In genomic region chr1:54126991-54127742, GRCm38 (mm10) we compare ENCODE assay signal across 26 mouse cellular contexts.
DNase-seq lines count a peak whose midpoint lies in the region; ATAC-seq and TF ChIP-seq lines count a peak whose summit lies in the region.
"Had no signal": no experiment of that assay in that cellular context is flagged by ENCODE, and none has a peak within 500 bp of the region (broad histone marks: within the 10 kb centered on the region; RNA-seq: fewer than 3 reads in every experiment).

No protein-coding gene starts in this region.

- H3K27ac ChIP-seq in limb, embryonic 13.5 days: peak overlapping the region; percentile 12; the same call in 1 of the 2 replicates
- H3K27ac ChIP-seq in limb, embryonic 10.5 days: no peak overlapping the region
- H3K27ac ChIP-seq in CH12.LX (ENCODE audit: insufficient read depth, low read depth): peak overlapping the region; percentile 43; the same call in 1 of the 2 replicates
- peak overlapping the region; percentile 44; the same call in 1 of the 2 replicates for H3K27ac ChIP-seq in limb, embryonic 14.5 days (replicated peaks; ENCODE audit: low read depth, low read length)
- H3K27ac ChIP-seq: gastrocnemius, adult 2 months; heart, adult 2 months; heart, embryonic 10.5 days; heart, embryonic 13.5 days; hindbrain, embryonic 12.5 days; hindbrain, embryonic 15.5 days had no signal

- TF ChIP-seq RAD21 in CH12.LX (IDR thresholded peaks at IDR 0.05; ENCODE audit: low read depth, low read length): peak; percentile 1

- TF ChIP-seq CTCF in CH12.LX (conservative IDR thresholded peaks at IDR 0.05 in 1 of 2, IDR thresholded peaks at IDR 0.05 in 1 of 2; ENCODE audit: low read depth in 2 of 2, low read length in 2 of 2): no peak

- no peak for TF ChIP-seq POLR2A in CH12.LX (IDR thresholded peaks at IDR 0.05; ENCODE audit: low read depth, low read length)
- TF ChIP-seq POLR2A in limb, embryonic 14.5 days (IDR thresholded peaks at IDR 0.05; ENCODE audit: borderline replicate concordance, extremely low read depth, insufficient read depth, insufficient read length): no peak

- dilution Hi-C loops in CH12.LX (cut with MboI; ENCODE audit: extremely low pct_ligation_motif_present, extremely low pct_unique_long_range_greater_than_20kb, low sequenced_read_pairs): no loop called here

- peak; percentile 87 for TF ChIP-seq EP300 in CH12.LX (IDR thresholded peaks at IDR 0.05; ENCODE audit: low read length)

- peak; percentile 48 for DNase-seq in heart, adult 11 months
- DNase-seq in heart, postnatal 36 days: no peak
- DNase-seq in limb, embryonic 10.5 days (ENCODE audit: low spot score): no peak
- peak; percentile 53 for DNase-seq in CH12.LX (ENCODE audit: extremely low read depth)
- DNase-seq in limb, embryonic 14.5 days (ENCODE audit: low spot score): peak; percentile 54
- no peak for DNase-seq in ovary, postnatal 36 days (ENCODE audit: low spot score)
- DNase-seq: adrenal gland, adult 2 months; adrenal gland, postnatal 25 days; cerebellum, adult 11-12 months; cerebellum, adult 8-10 months; cerebellum, postnatal 10 days; cerebellum, postnatal 36 days; forebrain, postnatal 0 days; gastrocnemius, adult 2 months; gastrocnemius, postnatal 14 days; heart, adult 2 months; heart, postnatal 14 days had no signal

- no peaks in the 10 kb centered on the region for H3K79me2 ChIP-seq in CH12.LX (replicated peaks; ENCODE audit: control insufficient read depth, extremely low read depth, insufficient read depth, poor library complexity, severe bottlenecking)

- H3K27me3 ChIP-seq in limb, embryonic 13.5 days: no peaks in the 10 kb centered on the region
- H3K27me3 ChIP-seq in limb, embryonic 10.5 days (ENCODE audit: low read depth, poor library complexity, severe bottlenecking): no peaks in the 10 kb centered on the region
- H3K27me3 ChIP-seq in CH12.LX (replicated peaks): no peaks in the 10 kb centered on the region
- no peaks in the 10 kb centered on the region for H3K27me3 ChIP-seq in limb, embryonic 14.5 days (ENCODE audit: control insufficient read depth, insufficient read depth, low read length)
- H3K27me3 ChIP-seq: heart, embryonic 13.5 days; hindbrain, embryonic 12.5 days; hindbrain, embryonic 15.5 days; Patski had no signal

- no peak overlapping the region for H3K4me3 ChIP-seq in limb, embryonic 13.5 days
- no peak overlapping the region for H3K4me3 ChIP-seq in limb, embryonic 10.5 days
- H3K4me3 ChIP-seq in CH12.LX (replicated peaks in 1 of 3; ENCODE audit: low read depth in 2 of 3, low read length in 2 of 3, poor library complexity in 1 of 3): no peak overlapping the region
- H3K4me3 ChIP-seq in limb, embryonic 14.5 days (replicated peaks; ENCODE audit: low read length): no peak overlapping the region
- H3K4me3 ChIP-seq: gastrocnemius, adult 2 months; heart, adult 2 months; heart, embryonic 10.5 days; heart, embryonic 13.5 days; hindbrain, embryonic 12.5 days; hindbrain, embryonic 15.5 days had no signal

- no peak overlapping the region for H3K4me2 ChIP-seq in limb, embryonic 13.5 days (replicated peaks)
- H3K4me2 ChIP-seq in CH12.LX (ENCODE audit: insufficient read depth, low read depth, poor library complexity, severe bottlenecking): peak overlapping the region; percentile 58
- no peak overlapping the region for H3K4me2 ChIP-seq in limb, embryonic 14.5 days (replicated peaks; ENCODE audit: low read depth, low read length, severe bottlenecking)
- H3K4me2 ChIP-seq: heart, embryonic 13.5 days; hindbrain, embryonic 12.5 days; hindbrain, embryonic 15.5 days had no signal

- H3K9ac ChIP-seq in limb, embryonic 13.5 days: no peak overlapping the region
- no peak overlapping the region for H3K9ac ChIP-seq in CH12.LX (ENCODE audit: insufficient read depth, low read depth)
- no peak overlapping the region for H3K9ac ChIP-seq in limb, embryonic 14.5 days (ENCODE audit: low read depth, low read length, severe bottlenecking)
- H3K9ac ChIP-seq: forebrain, postnatal 0 days; heart, embryonic 13.5 days; hindbrain, embryonic 12.5 days; hindbrain, embryonic 15.5 days had no signal

- WGBS in limb, embryonic 13.5 days: 61% methylated on average over 10 of the region's 10 CpGs
- 84% methylated on average over 10 of the region's 10 CpGs for WGBS in limb, embryonic 10.5 days
- WGBS in limb, embryonic 14.5 days: 48% methylated on average over 10 of the region's 10 CpGs

- in situ Hi-C loops in CH12.LX (cut with MboI; ENCODE audit: low pct_ligation_motif_present, low pct_unique_long_range_greater_than_20kb, low sequenced_read_pairs): no loop called here

- no peaks in the 10 kb centered on the region for H3K9me3 ChIP-seq in limb, embryonic 13.5 days
- no peaks in the 10 kb centered on the region for H3K9me3 ChIP-seq in limb, embryonic 10.5 days (replicated peaks)
- H3K9me3 ChIP-seq in CH12.LX (replicated peaks; ENCODE audit: low read length): no peaks in the 10 kb centered on the region
- no peaks in the 10 kb centered on the region for H3K9me3 ChIP-seq in limb, embryonic 14.5 days (ENCODE audit: control insufficient read depth, low read length)
- H3K9me3 ChIP-seq: G1E; heart, embryonic 10.5 days; heart, embryonic 13.5 days; hindbrain, embryonic 12.5 days; hindbrain, embryonic 15.5 days had no signal

- H3K36me3 ChIP-seq in limb, embryonic 13.5 days: no peaks in the 10 kb centered on the region
- no peaks in the 10 kb centered on the region for H3K36me3 ChIP-seq in limb, embryonic 10.5 days
- no peaks in the 10 kb centered on the region for H3K36me3 ChIP-seq in CH12.LX (replicated peaks in 1 of 2; ENCODE audit: control insufficient read depth in 1 of 2, insufficient read depth in 1 of 2, low read length in 1 of 2)
- H3K36me3 ChIP-seq in limb, embryonic 14.5 days (ENCODE audit: control insufficient read depth, insufficient read depth, low read length): no peaks in the 10 kb centered on the region
- H3K36me3 ChIP-seq: G1E; heart, embryonic 10.5 days; heart, embryonic 13.5 days; hindbrain, embryonic 12.5 days; hindbrain, embryonic 15.5 days had no signal

- peak; percentile 58 for ATAC-seq in limb, embryonic 13.5 days (ENCODE audit: low FRiP score, low read depth)
- peak; percentile 66; the same call in 1 of the 2 replicates for ATAC-seq in limb, embryonic 14.5 days (ENCODE audit: low FRiP score, low read depth)
- ATAC-seq in granulocyte monocyte progenitor cell, adult 5-6 weeks (replicated peaks; ENCODE audit: poor library complexity, severe bottlenecking): no peak
- ATAC-seq: forebrain, embryonic 14.5 days; forebrain, postnatal 0 days; Patski had no signal

- peaks cover 20% of the 10 kb centered on the region for H3K4me1 ChIP-seq in limb, embryonic 13.5 days
- H3K4me1 ChIP-seq in limb, embryonic 10.5 days: peaks cover 6% of the 10 kb centered on the region; the same call in 1 of the 2 replicates
- peaks cover 17 to 44% of the 10 kb centered on the region in 2 experiments for H3K4me1 ChIP-seq in CH12.LX (ENCODE audit: control insufficient read depth in 1 of 2, insufficient read depth in 2 of 2)
- H3K4me1 ChIP-seq in limb, embryonic 14.5 days (ENCODE audit: control insufficient read depth, insufficient read depth, low read length): peaks cover 16% of the 10 kb centered on the region
- H3K4me1 ChIP-seq: hindbrain, embryonic 12.5 days had no signal

- intact Hi-C loops in heart, postnatal 36 days (cut with DNase I): no loop called here

TF ChIP-seq in CH12.LX, 34 proteins besides CTCF, POLR2A, EP300 and RAD21:
- TF ChIP-seq MXI1 (IDR thresholded peaks at IDR 0.05; ENCODE audit: low read depth, low read length) (peak; percentile 64; the same call in 1 of the 2 replicates), GABPA (IDR thresholded peaks at IDR 0.05; ENCODE audit: insufficient replicate concordance, low read depth, low read length) (no peak), USF2 (conservative IDR thresholded peaks at IDR 0.05; ENCODE audit: low read depth, low read length) (no peak), MEF2A (IDR thresholded peaks at IDR 0.05; ENCODE audit: borderline replicate concordance, low read depth, low read length) (no peak), CHD2 (IDR thresholded peaks at IDR 0.05; ENCODE audit: low read length) (no peak), SMC3 (IDR thresholded peaks at IDR 0.05; ENCODE audit: low read depth, low read length) (no peak), JUN (IDR thresholded peaks at IDR 0.05; ENCODE audit: insufficient read depth, low read depth, low read length) (peak; percentile 73), UBTF (IDR thresholded peaks at IDR 0.05; ENCODE audit: low read depth, low read length) (no peak), POLR2AphosphoS2 (IDR thresholded peaks at IDR 0.05; ENCODE audit: low read depth, low read length) (no peak), CHD1 (IDR thresholded peaks at IDR 0.05; ENCODE audit: low read depth, low read length) (no peak), MAX (IDR thresholded peaks at IDR 0.05; ENCODE audit: low read length) (peak; percentile 71), TCF12 (IDR thresholded peaks at IDR 0.05; ENCODE audit: low read depth, low read length) (no peak), MYC (IDR thresholded peaks at IDR 0.05; ENCODE audit: low read depth, low read length) (no peak), ZC3H11A (IDR thresholded peaks at IDR 0.05; ENCODE audit: low read depth, low read length) (no peak), ZMIZ1 (IDR thresholded peaks at IDR 0.05; ENCODE audit: low read depth, low read length) (no peak), E2F4 (IDR thresholded peaks at IDR 0.05; ENCODE audit: insufficient replicate concordance, low read depth, low read length) (no peak), JUND (conservative IDR thresholded peaks at IDR 0.05; ENCODE audit: low read depth, low read length) (peak; percentile 47; the same call in 1 of the 2 replicates), USF1 (IDR thresholded peaks at IDR 0.05; ENCODE audit: low read depth, low read length) (no peak), ZNF384 (IDR thresholded peaks at IDR 0.05; ENCODE audit: low read depth, low read length) (peak; percentile 65), SIN3A (IDR thresholded peaks at IDR 0.05; ENCODE audit: low read length) (peak; percentile 27; the same call in 1 of the 2 replicates), MAFK (IDR thresholded peaks at IDR 0.05; ENCODE audit: insufficient replicate concordance, low read length) (no peak), KAT2A (IDR thresholded peaks at IDR 0.05; ENCODE audit: insufficient replicate concordance, low read length) (no peak), BHLHE40 (IDR thresholded peaks at IDR 0.05; ENCODE audit: low read depth, low read length) (peak; percentile 80), NELFE (IDR thresholded peaks at IDR 0.05; ENCODE audit: low read depth, low read length) (no peak), IRF4 (IDR thresholded peaks at IDR 0.05; ENCODE audit: low read depth, low read length) (peak; percentile 40; the same call in 1 of the 2 replicates), TBP (conservative IDR thresholded peaks at IDR 0.05; ENCODE audit: low read depth, low read length) (no peak), ELF1 (IDR thresholded peaks at IDR 0.05; ENCODE audit: low read depth, low read length) (no peak), NRF1 (IDR thresholded peaks at IDR 0.05; ENCODE audit: low read depth, low read length) (no peak)

Comparison
In these comparisons a context has a peak if more than half of its experiments do, and no peak if none do; other contexts are left out.
1. DNase-seq: peak in heart, adult 11 months (single experiment), CH12.LX (single experiment) and limb, embryonic 14.5 days (single experiment); none in heart, postnatal 36 days (0 of 2), limb, embryonic 10.5 days (single experiment) and ovary, postnatal 36 days (single experiment).